Mouse (Mus musculus): ENCODE results near the gene Vmn1r25.
"Not testable (repeated sequence)": the region's sequence is repeated elsewhere in the genome, so short reads cannot be mapped to it uniquely, and the experiment has no call there.

Vmn1r25 gene

DNA sequence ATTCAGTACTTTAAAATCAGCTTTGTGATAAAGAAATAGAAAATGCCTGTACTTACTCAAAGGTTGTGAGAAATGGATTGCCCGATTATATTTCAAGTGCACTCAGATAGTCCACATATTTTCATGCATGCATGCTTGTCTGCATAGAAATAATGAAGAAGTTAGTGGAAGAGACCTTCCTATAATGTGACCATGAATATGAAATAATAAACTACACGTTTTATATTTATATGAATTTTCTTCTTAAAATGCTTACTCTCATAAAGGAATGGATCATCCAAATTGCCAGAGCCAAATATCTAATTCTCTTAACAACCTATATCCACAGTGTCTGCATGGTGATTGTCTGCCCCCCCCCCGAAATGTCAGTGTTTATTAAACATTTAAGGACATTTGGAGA is at the start of gene Vmn1r25:
Gene Vmn1r25 (minus strand): TSS at position 101 of the 400 bp plus-strand sequence.
- in situ Hi-C loops (cut with MboI): no loop called here

- in situ Hi-C loops (cut with MboI): not testable (repeated sequence)
These were observed 36.9 kb upstream of the Vmn1r25 start for GRCm38 (mm10) chr6:58017478-58017877.

DNA sequence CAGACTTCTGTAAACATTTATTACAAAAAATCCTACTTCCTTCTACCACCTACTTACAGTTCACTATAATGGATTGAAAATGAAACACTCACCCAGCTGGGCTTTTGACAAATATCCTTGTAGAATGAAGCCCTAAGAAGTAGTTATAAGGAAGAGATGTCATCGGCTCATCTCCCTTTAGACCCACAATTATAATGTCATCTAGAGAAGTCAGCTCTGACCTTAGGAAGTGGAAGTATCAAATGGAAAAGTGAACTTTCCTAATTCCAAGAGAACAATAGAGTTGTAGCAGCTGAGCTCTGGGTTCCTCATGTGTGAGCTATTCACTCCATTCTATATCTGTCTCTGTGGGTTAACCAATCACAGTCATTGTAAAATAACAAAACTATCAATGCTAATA is 34.4 kb upstream of the Vmn1r25 start, which contains the start of gene Vmn1r26:
Gene Vmn1r26 (minus strand): TSS at position 101 of the 400 bp plus-strand sequence.
- in situ Hi-C loops (cut with MboI): no loop called here

DNA sequence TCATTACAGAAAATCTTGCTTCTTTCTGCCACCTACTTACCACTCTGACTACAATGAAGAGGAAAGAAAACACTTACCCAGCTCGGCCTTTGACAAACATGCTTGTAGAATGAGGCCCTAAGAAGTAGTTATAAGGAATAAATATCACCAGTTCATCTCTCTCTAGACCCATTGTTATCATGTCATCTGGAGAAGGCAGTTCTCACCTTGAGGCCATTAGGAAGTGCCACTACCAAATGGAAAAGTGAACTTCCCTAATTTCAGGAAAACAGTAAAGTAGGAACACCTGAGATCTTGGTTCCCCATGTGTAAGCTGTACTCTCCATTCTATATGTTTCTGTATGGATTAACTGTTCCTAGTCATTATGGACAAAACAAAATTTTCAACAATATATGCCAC is 19.2 kb downstream of the Vmn1r25 start, which contains the start of gene Vmn1r24:
Gene Vmn1r24 (minus strand): TSS at position 101 of the 400 bp plus-strand sequence.
- in situ Hi-C loops (cut with MboI): not testable (repeated sequence)
